Mouse (Mus musculus) retina, postnatal 7 days (tissue): ENCODE data around the gene Tm9sf1.

Experiments
- DNase-seq: peaks from one replicate; pipeline ENCODE4 v3.0.0-alpha.2; 2012; ENCODE audit warnings: low read depth, low spot score

Gene Tm9sf1

GRCm38 (mm10) chr14:55634874-55635522, 8.6 kb downstream of the Tm9sf1 start:
- DNase-seq, result no peak

GRCm38 (mm10) chr14:55629312-55629711, 14.3 kb downstream of the Tm9sf1 start:
- DNase-seq, result no peak

- DNase-seq, result no peak
Measured at GRCm38 (mm10) chr14:55628077-55628827, 15.4 kb downstream of the Tm9sf1 start.

GRCm38 (mm10) chr14:55618486-55619195, 25.0 kb downstream of the Tm9sf1 start:
- no peak for DNase-seq

- DNase-seq, result no peak
Measured at GRCm38 (mm10) chr14:55617822-55618221, 25.8 kb downstream of the Tm9sf1 start, which contains the start of gene Rec8. Gene Rec8 (plus strand): TSS chr14:55618037.

GRCm38 (mm10) chr14:55616844-55617243, 26.8 kb downstream of the Tm9sf1 start:
- DNase-seq, result no peak

- DNase-seq, result no peak
Measured at GRCm38 (mm10) chr14:55615876-55616275, 27.7 kb downstream of the Tm9sf1 start.

- no peak for DNase-seq
Measured at GRCm38 (mm10) chr14:55614565-55615178, 28.9 kb downstream of the Tm9sf1 start.

GRCm38 (mm10) chr14:55613346-55613745, 30.3 kb downstream of the Tm9sf1 start:
- DNase-seq, result no peak

- DNase-seq, result no peak
Measured at GRCm38 (mm10) chr14:55608339-55608738, 35.3 kb downstream of the Tm9sf1 start.

GRCm38 (mm10) chr14:55605743-55606459, 37.7 kb downstream of the Tm9sf1 start:
- no peak for DNase-seq

- DNase-seq, result no peak
Measured at GRCm38 (mm10) chr14:55604823-55605222, 38.8 kb downstream of the Tm9sf1 start.

- peak; percentile 79 for DNase-seq
Measured at GRCm38 (mm10) chr14:55603633-55604576, 39.7 kb downstream of the Tm9sf1 start.

GRCm38 (mm10) chr14:55603271-55603632, 40.4 kb downstream of the Tm9sf1 start, which contains the start of gene Irf9:
Gene Irf9 (plus strand): TSS chr14:55603571.
- DNase-seq, result no peak

- DNase-seq, result no peak
Measured at GRCm38 (mm10) chr14:55598521-55599390, 44.9 kb downstream of the Tm9sf1 start.

- no peak for DNase-seq
Measured at GRCm38 (mm10) chr14:55596036-55596690, 47.4 kb downstream of the Tm9sf1 start.

GRCm38 (mm10) chr14:55592226-55592625, 51.4 kb downstream of the Tm9sf1 start:
- no peak for DNase-seq

GRCm38 (mm10) chr14:55591331-55591891, 52.2 kb downstream of the Tm9sf1 start, which contains the start of gene Rnf31:
Gene Rnf31 (plus strand): TSS chr14:55591708.
- DNase-seq, result peak; percentile 90
